In the genomic region with DNA sequence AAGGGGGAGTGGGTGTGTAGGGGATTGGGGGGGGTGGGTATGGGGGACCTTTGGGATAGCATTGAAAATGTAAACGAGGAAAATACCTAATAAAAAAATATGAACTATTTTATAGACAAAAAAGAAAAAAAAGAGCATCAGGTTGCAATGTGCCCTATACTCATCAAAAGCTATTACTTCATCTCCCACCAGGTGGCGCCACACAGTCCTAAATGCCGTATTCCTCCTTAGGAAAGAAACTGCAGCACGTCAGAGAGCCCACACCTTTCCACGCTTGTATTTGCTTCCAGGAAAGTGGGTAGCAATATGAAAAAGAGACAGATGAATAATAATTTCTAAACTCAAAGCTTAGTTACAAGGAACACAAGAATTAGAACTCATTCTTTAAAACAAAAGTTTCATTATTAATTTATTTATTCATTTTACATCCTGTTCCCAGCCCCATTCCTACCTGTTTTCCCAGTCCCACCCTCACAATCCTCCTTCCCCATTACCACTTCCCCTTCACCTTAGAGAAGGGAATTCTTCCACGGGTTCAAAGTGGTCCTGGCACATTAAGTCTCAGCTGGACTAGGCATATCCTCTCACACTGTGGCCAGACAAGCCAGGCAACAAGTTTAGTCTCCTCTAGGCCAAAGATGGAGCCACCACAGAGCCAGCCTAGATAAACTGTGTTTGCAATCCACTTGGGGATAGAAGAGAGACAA, we compare ENCODE assay signal across 8 mouse cellular contexts.
DNase-seq lines count a peak whose midpoint lies in the region; ATAC-seq and TF ChIP-seq lines count a peak whose summit lies in the region.

No protein-coding gene starts in this region.

- no peak for TF ChIP-seq POLR2A in ES-Bruce4 (IDR thresholded peaks at IDR 0.05; ENCODE audit: insufficient read depth, low read length)

- 32% methylated on average over 6 of the region's 6 CpGs for WGBS in hindbrain, embryonic 14.5 days
- 18% methylated on average over 6 of the region's 6 CpGs for whole genome bisulfite sequencing in stomach, embryonic 14.5 days

- no peak overlapping the region for H3K9ac ChIP-seq in ES-Bruce4 (ENCODE audit: low read depth, poor library complexity, severe bottlenecking)
- no peak overlapping the region for H3K9ac ChIP-seq in hindbrain, embryonic 14.5 days
- H3K9ac ChIP-seq in stomach, embryonic 14.5 days (replicated peaks; ENCODE audit: low read depth, low read length) = no peak overlapping the region

- no peaks in the 10 kb centered on the region for H3K4me1 ChIP-seq in ES-Bruce4 (ENCODE audit: control insufficient read depth, insufficient read depth, low read length)
- H3K4me1 ChIP-seq in hindbrain, embryonic 14.5 days (replicated peaks; ENCODE audit: control insufficient read depth, insufficient read depth, low read length) = no peaks in the 10 kb centered on the region
- no peaks in the 10 kb centered on the region for H3K4me1 ChIP-seq in stomach, embryonic 14.5 days (ENCODE audit: control insufficient read depth, insufficient read depth, low read length)

- TF ChIP-seq CTCF in ES-Bruce4 (IDR thresholded peaks at IDR 0.05; ENCODE audit: low read depth, low read length) = peak; percentile 50

- H3K27me3 ChIP-seq in ES-Bruce4 (ENCODE audit: control insufficient read depth, insufficient read depth, low read length, poor library complexity, severe bottlenecking) = no peaks in the 10 kb centered on the region
- no peaks in the 10 kb centered on the region for H3K27me3 ChIP-seq in hindbrain, embryonic 14.5 days (ENCODE audit: control insufficient read depth, insufficient read depth, low read length)
- no peaks in the 10 kb centered on the region for H3K27me3 ChIP-seq in stomach, embryonic 14.5 days (ENCODE audit: control insufficient read depth, insufficient read depth, low read length)

- TF ChIP-seq EP300 in ES-Bruce4 (IDR thresholded peaks at IDR 0.05; ENCODE audit: insufficient read depth, low read depth, low read length) = no peak

- H3K9me3 ChIP-seq in ES-Bruce4 (replicated peaks; ENCODE audit: control insufficient read depth, insufficient read depth, low read length, poor library complexity, severe bottlenecking) = no peaks in the 10 kb centered on the region
- no peaks in the 10 kb centered on the region for H3K9me3 ChIP-seq in hindbrain, embryonic 14.5 days (ENCODE audit: control insufficient read depth, low read length)
- H3K9me3 ChIP-seq in stomach, embryonic 14.5 days (ENCODE audit: control insufficient read depth, low read depth, low read length) = no peaks in the 10 kb centered on the region

- no peak overlapping the region for H3K27ac ChIP-seq in ES-Bruce4 (ENCODE audit: insufficient read depth, low read length)
- H3K27ac ChIP-seq in hindbrain, embryonic 14.5 days = no peak overlapping the region
- H3K27ac ChIP-seq in stomach, embryonic 14.5 days (ENCODE audit: low read length) = no peak overlapping the region

- peak; percentile 26 to 54 for DNase-seq in adrenal gland, adult 18-20 months (ENCODE audit: low spot score in 2 of 2)
- DNase-seq in embryo, embryonic 10 days (ENCODE audit: low spot score) = peak; percentile 86
- DNase-seq in hindbrain, embryonic 14.5 days (ENCODE audit: low spot score) = peak; percentile 77
- DNase-seq in layer of hippocampus, adult 9-11 months = peak; percentile 49
- DNase-seq in lung, postnatal 36 days = peak; percentile 34
- DNase-seq in MN1 (ENCODE audit: low spot score) = no peak

- no peaks in the 10 kb centered on the region for H3K36me3 ChIP-seq in ES-Bruce4 (ENCODE audit: control insufficient read depth, insufficient read depth, low read length, poor library complexity, severe bottlenecking)
- no peaks in the 10 kb centered on the region for H3K36me3 ChIP-seq in hindbrain, embryonic 14.5 days (replicated peaks; ENCODE audit: control insufficient read depth, insufficient read depth)
- H3K36me3 ChIP-seq in stomach, embryonic 14.5 days (ENCODE audit: control insufficient read depth, insufficient read depth, low read length) = no peaks in the 10 kb centered on the region

- peak; percentile 91 for ATAC-seq in hindbrain, embryonic 14.5 days (ENCODE audit: low FRiP score)
- ATAC-seq in stomach, embryonic 14.5 days (ENCODE audit: insufficient number of reproducible peaks, insufficient read depth, low FRiP score, low read depth) = peak; percentile 58; the same call in 1 of the 2 replicates

- no peak overlapping the region for H3K4me3 ChIP-seq in ES-Bruce4 (ENCODE audit: low read depth, low read length)
- no peak overlapping the region for H3K4me3 ChIP-seq in hindbrain, embryonic 14.5 days (replicated peaks; ENCODE audit: low read length)
- H3K4me3 ChIP-seq in stomach, embryonic 14.5 days (ENCODE audit: low read depth, low read length) = no peak overlapping the region

- H3K4me2 ChIP-seq in hindbrain, embryonic 14.5 days (replicated peaks) = no peak overlapping the region
- H3K4me2 ChIP-seq in stomach, embryonic 14.5 days (replicated peaks; ENCODE audit: low read depth, low read length) = no peak overlapping the region
